Mouse (Mus musculus) induced T-regulatory cell, adult 2 months (primary cell): ENCODE results near the gene Efl1.

Experiments
- DNase-seq: peaks from one replicate; pipeline ENCODE4 v3.0.0-alpha.2; 2012; ENCODE audit warnings: low read depth

Efl1 gene

DNA sequence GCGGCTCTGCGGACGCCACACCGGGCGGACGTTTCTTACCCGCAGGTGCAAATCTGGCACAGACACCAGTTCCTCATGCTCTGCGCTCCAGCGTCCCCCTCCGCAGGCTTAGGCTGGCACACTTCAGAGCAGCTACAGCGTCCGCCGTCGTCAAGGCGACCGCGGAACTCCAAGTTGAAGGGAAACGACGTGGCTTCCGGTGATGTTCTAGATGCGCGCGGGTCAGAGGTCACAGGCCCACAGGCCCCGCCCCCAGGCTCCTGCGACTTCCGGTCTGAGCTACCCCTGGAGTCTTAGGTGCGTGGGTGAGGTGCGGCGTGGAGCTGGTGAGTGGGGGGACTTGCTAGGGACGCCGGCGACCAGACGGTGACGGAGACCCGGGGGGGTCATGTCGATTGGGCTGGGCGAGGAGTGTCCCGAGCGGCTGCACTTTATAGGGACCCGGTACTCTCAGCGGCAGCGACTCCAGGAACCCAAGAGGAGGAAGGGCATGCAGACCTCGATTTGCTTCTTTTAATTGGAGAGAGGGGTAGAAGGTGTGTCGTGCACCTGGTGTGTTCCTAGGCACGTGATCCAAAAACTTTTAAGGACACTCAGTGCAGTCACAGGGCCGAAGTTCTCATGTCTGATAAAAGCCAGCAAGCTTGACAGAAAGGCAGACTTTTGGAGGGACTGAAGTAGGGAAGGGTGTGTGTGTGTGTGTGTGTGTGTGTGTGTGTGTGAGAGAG is at the start of gene Efl1, which contains the start of gene Saxo2:
Gene Efl1 (plus strand): TSS at position 262 of the 728 bp plus-strand sequence.
Gene Saxo2 (minus strand): TSS at position 176 of the 728 bp plus-strand sequence.
- DNase-seq: peak; percentile 98

DNA sequence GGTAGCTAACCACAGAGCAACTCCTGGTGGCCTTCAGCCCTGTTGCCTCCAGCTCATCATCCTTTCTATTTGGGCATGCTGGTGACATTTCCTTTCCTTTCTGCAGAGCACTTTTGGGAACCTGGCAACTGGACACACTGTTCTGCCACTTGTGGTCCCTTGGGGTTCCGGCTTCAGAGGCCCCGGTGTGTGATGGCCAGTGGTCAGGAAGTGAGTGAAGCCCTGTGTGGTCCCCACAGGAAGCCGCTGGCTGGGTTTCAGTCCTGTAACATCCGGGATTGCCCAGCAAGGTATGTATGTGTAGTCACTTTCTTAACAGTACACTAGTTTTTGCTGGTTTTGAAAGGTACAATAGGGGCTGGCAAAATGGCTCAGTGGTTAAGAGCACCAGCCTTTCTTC is 46.4 kb upstream of the Efl1 start:
- DNase-seq: no peak

DNA sequence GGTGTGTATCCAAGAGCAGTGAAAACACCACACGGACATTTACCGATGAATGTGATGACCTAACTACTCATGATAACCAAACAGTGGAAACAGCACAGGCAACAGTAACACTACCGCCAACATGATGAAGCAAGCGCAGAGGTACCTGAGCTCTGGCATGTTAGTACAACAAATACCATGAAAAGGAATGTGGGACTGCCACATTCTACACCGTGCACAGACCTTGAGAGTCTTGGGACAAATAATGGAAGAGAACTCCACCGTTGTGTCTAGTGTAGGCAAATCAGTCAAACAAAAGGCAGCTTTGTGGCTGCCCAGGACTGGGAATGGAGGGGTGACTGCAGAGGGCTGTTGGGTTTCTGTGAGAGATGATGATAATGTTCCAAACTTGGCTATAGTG is 43.0 kb upstream of the Efl1 start:
- DNase-seq: no peak

DNA sequence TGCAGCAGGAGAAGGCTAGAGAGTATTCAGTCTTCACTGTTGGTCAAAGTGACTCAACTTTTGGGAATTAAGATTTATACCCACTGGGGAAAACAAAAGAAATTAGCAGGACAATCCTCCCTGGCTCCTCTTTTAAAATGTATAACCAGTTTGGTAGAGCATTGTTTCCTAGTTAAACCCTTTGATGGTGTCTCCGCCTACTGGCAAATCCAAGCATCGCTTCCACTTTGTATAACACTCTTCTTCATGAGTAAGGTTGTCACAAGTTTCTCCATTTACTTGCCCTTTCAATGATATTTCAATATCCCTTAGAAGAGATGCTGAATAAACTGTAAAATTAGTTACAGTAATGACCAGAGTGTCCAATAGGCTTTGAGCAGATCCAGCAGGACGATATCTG is 38.8 kb upstream of the Efl1 start:
- DNase-seq: no peak

DNA sequence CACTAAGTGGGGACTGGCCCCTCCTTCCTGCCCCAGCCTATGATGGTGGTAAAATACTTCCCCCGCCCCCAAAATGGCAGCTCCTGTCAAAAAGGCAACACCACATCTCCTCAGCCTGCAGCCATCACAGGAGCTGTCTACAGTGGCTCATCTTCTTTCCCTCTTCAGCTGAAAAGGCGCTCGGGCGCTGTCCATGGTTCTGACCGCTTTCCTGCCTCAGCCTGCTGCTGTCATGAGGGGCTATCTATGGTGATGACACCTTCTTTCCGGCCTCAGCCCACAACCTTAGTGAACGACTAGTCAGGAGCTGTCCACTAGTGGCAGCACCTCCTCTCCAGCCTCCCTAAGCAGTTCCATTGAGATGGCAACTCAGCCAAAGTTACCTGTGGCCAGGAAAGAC is 23.1 kb upstream of the Efl1 start:
- peak; percentile 51 for DNase-seq

DNA sequence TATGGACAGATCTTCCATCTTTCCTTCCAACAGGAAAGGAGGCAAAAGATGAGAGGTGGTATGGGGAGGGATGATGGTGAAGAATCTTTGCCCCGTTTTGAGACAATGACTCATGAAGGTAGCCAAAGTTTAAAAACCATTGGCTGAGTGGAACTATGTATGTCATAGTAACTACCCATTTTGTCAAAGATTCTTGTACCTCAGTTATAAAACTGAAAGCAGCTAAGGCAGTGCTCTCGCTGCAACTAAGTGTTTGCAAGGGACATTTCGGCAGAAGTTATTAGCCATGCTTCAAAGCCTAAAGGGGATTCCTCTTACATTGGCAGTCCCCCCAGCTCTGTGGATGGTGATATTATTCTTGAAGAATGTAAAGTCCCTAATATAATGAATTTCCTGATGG is 1.2 kb upstream of the Efl1 start:
- peak; percentile 6 for DNase-seq

DNA sequence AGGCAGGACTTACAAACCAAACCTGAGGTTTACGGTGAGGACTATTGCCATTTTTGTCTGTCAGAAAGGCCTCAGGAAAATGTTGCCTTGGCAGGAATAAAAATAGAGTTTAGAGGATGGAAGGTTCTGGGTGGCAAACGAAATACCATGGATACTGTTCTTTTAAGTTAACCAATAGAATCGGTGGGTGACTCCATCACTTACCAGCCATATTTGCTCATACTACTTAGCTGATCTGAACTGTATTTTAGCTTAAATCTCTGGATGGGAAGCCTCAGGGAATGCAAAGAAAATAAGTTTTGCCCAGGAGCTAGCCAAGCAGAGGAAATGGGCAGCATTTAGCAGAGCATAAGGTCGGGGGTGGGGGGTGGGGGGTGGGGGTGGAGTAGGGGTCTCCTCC is 505 bp upstream of the Efl1 start:
- DNase-seq: no peak

DNA sequence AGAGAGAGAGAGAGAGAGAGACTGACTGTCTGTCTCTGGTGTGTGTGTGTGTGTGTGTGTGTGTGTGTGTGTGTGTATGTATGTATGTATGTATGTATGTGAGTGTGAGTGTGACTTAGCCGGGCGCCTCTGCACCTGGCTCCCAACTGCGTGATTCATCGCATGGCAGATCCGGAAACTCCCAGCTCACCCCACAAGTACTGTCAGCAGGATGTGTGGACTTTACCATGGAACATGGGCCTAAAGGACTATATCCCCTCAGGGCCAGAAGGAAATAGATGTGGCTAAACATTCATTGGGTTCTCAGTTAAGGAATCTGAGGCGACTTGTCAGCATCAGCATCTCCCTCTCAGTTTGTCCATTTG is 649 bp downstream of the Efl1 start:
- DNase-seq: peak; percentile 75

DNA sequence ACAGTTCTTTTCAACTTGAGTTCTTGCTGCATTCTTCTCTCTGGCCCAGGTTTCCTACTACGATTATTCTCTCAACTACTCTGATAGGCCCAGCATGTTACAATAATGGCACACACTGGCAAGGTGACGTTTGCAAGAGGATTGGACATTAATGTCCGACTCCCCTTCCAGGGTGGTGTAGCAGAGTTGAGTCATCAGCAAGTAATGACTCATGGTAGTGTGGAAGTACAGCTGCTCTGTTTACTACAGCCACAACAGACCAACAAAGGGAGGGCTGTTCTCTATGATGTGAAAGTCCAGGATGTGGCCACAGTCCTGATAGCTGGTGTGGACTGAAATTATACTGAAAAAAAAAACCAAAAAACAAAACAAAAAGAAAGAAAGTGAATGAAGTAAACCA is 16.2 kb downstream of the Efl1 start:
- no peak for DNase-seq

DNA sequence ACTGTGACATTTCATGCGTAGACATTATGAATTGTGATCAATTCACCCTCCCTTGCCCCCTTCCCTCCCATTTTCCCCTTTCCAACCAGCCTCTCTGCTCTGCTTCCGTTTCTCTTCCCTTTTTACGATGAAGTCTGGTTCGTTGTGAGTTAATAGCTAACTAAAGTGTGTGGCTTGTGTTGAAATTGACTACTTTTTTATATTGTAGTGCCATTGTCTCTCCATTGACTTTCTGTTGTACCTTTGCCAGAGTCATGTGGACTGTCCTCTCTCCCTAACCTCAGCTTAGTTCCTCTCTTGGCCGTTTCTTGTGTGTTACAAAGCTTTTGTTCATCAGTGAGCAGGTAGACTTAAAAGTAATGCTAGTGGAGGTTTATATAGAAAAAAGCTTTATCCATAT is 27.6 kb downstream of the Efl1 start:
- no peak for DNase-seq

DNA sequence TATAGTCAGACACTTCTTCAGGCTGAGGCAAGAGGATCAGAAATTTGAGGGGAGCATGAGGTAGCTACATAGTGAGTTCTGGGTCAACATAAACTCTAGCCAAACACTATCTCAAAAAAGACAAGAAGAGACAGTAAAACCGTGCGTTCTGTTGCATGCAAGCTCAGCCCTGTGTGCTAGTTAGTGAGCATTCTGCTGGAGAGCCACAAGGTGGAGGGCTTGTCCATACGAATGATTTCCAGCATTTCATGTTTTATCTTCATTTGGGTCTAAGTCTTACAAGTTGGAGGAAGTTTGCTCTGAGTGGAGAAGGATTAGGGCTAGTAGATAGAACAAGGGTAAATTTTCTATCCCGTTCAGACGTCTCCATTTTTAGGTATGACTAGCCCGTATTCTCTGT is 28.4 kb downstream of the Efl1 start:
- no peak for DNase-seq

DNA sequence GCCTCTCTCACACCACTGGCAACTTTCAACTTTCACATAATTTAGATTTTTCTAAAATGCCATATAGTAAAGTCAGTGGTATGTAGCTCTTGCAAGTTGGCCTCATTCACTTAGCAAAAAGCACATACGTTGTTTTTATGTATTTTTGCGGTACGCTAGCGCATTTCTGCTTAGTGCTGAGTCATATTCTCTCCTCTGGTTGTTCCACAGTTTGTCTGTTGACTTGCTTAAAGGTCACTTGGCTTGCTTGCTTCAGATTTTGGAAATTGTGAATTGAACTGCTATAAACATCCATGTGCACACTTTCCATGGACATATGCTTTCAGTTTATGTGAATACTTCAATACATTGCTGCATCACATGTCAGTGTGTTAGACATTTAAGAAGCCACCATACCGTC is 31.5 kb downstream of the Efl1 start:
- DNase-seq: no peak

DNA sequence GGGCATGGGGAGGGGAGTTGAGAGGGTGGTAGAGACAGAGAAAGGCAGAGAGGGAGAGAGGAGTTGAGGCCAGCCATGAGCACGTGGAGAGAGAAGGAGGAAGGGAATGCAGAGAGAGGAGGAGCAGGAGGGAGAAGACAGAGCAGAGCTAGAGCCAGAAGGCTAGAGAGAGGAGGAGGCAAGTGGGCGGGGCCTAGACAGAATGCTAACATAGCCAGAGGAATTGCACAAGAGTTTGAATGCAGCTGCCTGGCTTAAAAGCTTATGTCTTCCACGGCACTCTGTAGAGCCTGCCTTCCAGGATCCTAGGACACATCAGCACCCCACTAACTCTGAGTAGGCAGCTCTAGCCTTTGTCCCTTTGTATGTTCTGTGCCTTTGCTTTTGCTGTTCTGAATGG is 40.3 kb downstream of the Efl1 start:
- DNase-seq: no peak

DNA sequence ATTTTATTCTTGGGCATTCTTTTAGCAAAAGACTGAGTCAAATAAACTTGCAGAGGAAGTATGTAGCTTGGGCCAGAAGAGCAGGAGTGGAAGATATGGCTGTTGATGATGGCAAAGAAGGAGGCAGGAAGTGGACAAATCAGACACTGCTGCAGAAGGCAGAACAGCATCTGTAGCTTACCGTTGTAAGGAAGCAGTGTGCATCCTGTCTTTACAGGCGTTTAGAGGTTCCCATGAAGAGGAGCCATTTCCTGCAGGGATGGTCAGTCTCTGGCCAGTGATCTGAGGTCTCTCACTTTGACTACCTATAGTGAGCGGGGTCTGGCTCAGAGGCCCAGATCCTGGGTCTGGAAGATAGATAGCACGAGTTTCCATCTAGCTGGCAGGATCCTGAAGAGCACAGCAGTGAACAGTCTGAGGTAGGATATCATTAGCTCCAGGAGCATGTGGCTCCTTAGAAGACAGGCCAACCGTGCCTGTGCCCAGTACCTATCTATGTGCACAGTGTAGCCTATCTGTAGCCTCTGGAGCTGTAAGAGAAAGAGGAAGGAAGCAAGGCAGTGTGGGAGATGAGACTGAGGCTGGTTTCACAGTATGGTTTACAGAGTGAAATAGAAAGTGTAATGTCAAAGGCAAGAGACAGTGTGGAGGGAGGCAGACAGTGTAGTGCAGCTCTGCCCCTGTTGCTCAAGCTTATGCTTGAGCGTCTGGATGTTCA is 42.8 kb downstream of the Efl1 start:
- DNase-seq: peak; percentile 26

DNA sequence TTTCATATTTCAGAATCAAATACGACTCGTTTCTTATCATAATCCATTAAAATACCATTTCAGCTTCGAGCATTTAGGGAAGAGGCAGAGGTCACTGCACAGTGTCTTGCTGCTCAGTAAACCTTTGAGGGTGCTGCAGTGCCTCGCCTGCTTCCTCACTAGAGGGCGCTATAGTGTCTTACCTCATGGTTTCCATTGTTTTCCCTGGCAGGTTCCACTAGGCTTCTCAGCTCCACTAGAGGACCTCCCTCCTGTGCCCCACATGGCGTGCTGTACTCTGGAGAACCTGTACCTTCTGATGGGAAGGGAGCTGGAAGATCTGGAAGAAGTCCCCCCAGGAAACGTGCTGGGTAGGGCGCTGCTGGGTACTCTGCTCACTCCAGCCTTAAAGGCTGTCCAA is 49.3 kb downstream of the Efl1 start:
- peak; percentile 58 for DNase-seq

DNA sequence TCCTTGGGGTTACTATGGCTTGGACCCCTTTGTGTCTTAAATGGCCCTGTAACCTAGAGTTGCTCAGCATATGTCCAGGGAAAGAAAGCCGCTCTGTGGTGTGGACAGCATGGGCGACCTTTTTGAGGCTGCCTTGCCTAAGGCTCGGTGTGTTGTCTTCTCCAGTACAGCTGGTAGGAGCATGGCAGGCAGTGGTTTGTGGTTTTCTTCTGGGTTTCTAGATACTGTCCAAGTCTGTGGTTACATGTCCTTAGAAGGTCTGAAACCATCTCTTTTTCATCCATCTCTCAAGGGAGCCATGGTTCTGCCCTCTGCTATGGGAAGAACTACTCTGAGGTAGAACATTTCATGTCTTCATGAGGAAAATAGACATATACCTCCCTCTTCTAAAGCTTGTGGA is 50.6 kb downstream of the Efl1 start:
- no peak for DNase-seq

DNA sequence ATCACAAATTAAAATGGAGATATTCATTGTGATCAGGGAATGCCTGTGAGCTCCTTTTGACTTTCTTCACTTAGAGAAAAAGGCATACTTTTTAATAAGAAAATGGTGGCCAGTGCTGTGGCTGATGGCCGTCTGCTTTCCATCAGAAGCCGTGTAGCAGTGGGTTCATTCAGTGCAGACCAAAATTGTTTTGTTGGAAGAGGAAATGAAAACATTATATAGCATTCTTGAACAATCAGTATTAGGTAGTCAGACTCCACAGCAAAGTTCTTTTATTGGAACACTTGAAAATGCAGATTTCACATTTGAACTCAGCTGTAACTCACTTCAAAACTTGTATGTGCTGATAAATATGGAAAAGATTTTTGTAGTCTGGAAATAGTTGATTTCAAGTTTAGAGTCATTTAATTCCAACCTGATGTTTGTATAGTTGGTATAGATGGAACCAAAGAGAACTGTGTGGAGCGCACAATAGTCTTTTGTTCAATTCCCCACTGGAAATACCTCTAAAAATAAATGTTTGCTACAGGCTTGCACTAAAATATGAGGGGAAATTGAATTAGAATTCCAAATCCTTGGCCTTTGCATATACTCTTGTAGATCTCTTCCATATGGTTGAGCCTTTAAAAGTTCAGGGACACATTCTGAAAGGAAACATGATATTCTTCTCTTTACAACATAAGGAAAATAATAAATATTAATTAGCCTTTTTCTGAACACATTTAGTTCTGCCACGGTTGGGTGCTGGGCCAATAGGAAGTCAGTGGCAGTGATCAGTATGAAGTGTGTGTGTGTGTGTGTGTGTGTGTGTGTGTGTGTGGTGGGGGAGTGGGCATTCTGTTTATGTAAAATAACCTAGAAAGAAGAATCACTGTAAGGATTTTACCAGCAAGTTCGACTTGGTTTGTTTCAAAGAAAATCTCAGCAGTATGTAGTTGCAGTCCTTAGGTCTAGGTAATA is 54.2 kb downstream of the Efl1 start:
- DNase-seq: no peak

DNA sequence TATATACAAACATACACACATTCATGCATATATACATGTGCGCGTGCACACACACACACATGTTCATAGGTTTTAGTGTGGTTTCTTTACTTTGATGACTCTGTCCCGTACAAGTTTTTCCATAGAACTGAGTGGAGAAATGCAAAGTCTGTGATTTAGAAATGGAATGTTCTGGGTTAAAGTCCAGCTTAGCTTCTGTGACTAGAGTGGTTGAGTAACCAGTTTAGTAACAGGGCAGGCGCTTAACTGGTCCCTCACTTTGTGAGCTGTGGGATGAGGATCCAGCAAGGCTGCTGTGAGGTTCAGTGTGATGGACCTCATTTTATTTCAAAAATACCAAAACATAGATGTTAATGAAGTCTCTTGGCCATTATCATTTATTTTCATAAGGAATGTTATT is 60.8 kb downstream of the Efl1 start:
- DNase-seq: no peak

DNA sequence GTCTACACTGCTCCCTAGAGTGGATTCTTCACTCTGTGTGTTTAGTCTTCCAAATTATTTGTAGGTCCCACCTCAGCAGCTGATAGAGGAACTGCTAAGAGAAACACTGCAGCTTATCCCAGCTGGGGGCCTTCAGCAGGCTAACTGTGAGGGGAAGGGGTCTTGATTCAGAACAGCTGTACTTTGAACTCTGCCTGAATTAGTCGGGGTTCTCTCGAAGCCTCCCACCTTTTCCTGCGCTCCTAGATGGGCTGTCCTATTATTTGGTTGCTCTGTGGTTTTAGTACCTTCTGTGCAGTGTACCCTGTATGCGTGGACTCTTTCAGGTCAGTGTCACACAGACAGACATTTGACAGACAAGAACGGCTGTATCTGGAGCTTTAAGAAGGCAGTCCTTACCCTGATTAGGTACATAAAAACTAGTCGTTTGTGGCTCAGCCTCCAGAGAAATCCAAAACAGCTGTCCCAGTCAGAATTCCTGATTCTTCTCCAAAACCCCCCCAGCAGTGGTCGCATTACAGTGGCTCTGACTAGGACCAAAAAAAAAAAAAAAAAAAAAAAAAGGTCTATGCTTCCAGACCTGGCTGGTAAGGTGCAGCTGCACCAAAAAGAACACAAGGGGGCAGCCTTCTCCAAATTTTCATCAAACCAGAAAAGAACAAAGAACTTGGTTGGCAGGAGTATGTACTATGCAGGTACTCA is 66.9 kb downstream of the Efl1 start:
- peak; percentile 75 for DNase-seq

DNA sequence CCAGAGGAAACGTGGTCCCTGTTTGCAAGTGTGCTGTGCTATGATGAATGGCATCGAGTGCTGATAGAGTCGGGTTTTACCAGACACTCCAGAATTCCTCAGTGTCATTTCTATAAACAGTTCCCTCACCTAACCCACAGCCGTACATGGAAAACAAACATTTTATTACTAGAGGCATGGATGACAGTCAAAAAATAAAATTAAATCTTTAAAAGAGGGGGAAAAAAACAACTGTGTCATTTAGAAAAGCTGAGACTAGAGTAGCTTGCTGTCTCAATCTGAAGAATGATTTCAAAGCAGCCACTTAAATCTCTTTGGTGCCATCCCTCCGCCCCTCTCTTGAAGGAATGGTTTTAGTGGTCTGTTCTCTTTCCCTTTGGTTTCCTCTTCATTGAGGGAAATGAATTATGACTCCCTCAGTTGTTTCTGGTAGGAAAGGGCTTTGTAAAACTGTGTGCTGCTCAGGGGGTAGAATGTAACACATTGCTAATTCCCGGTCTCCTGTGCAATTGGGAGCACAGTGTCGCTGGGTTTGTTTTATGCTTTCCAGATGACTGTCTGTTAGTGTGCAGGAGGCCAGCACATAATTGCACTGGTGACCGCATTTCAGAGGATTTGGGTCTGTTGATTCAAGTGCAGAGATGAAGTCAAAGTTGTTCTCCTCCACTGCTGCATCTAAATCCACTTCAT is 67.6 kb downstream of the Efl1 start:
- DNase-seq: no peak

DNA sequence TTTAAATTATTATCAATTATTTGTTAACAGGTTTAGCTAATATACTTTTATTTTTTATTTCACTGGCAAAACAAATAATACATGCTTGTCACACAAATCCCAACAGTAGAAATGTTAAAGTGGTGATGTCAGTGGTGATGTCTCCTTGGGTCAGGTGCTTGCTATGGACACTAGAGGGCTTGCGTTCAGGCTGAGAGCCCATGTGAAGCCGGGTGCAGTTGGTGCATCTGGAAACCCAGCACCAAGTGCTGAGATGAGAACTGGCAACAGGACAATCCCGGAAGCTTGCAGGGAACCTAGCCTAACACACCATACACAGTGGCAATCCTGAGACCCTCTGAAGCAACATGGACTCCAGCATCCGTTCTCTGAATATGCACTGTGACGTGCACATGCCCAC is 70.9 kb downstream of the Efl1 start:
- DNase-seq: no peak
